Mouse (Mus musculus) MEL (cell line): ENCODE results near the gene Trim27.

Experiments used
- CTCF ChIP-seq, 3 experiments: IDR thresholded peaks in 2 of 3; conservative IDR thresholded peaks in 1 of 3; 2 replicates each; pipeline ENCODE4 v1.5.1; 2011 to 2012; ENCODE audit warnings: low read length in 3 of 3, low read depth in 2 of 3, mild to moderate bottlenecking in 2 of 3, improper control_type of control experiment in 1 of 3, inconsistent platforms in 1 of 3, mixed read lengths in 1 of 3, moderate library complexity in 1 of 3; ENCODE audit not compliant: control insufficient read depth in 1 of 3, insufficient read depth in 1 of 3, poor library complexity in 1 of 3, severe bottlenecking in 1 of 3
- ELF1 ChIP-seq: IDR thresholded peaks from 2 replicates; pipeline ENCODE4 v1.6.1; 2014; ENCODE audit warnings: low read depth, mild to moderate bottlenecking, inconsistent platforms, low read length, improper control_type of control experiment, moderate library complexity
- SIN3A ChIP-seq: IDR thresholded peaks from 2 replicates; pipeline ENCODE4 v1.6.1; 2012; ENCODE audit warnings: low read length, improper control_type of control experiment, inconsistent platforms
- ZC3H11A ChIP-seq: IDR thresholded peaks from 2 replicates; pipeline ENCODE4 v1.6.1; 2012; ENCODE audit warnings: low read depth, mild to moderate bottlenecking, inconsistent platforms, low read length, improper control_type of control experiment

- TF ChIP-seq CTCF (IDR thresholded peaks at IDR 0.05 in 2 of 3, conservative IDR thresholded peaks at IDR 0.05 in 1 of 3; ENCODE audit: control insufficient read depth in 1 of 3, insufficient read depth in 1 of 3, low read depth in 2 of 3, low read length in 3 of 3, poor library complexity in 1 of 3, severe bottlenecking in 1 of 3) (no peak), ELF1 (no peak), SIN3A (no peak), ZC3H11A (no peak)
Observed at GRCm38 (mm10) chr13:21216781-21217180, 37.5 kb downstream of the Trim27 start.
